Mouse (Mus musculus) limb, embryonic 12.5 days (tissue): ENCODE measurements around the gene Syde2. TPM values are rescaled to one million over a fixed set of nuclear protein-coding genes. Genes with fewer than 3 reads are reported as not detected.
A peak's percentile ranks its signal among the peaks of the same experiment; 100 is the strongest.

ENCODE experiments used
- ATAC-seq: fragments of 200-750 bp; cut with Nextera tagmentation; 2 replicates; pipeline ENCODE4 v1.8.0; 2017; ENCODE audit warnings: low read depth, moderate TSS enrichment; ENCODE audit not compliant: insufficient number of reproducible peaks, insufficient read depth, low FRiP score, low TSS enrichment
- H3K27ac ChIP-seq: fragments of 300-500 bp; sonication (generic); 2 replicates; pipeline ENCODE4 v1.5.1; 2016; ENCODE audit warnings: mild to moderate bottlenecking, moderate library complexity
- H3K27me3 ChIP-seq: fragments of 300-500 bp; sonication (generic); 2 replicates; pipeline ENCODE4 v1.6.1; 2016; ENCODE audit warnings: mild to moderate bottlenecking, moderate library complexity
- H3K36me3 ChIP-seq: fragments of 300-500 bp; sonication (generic); 2 replicates; pipeline ENCODE4 v1.6.1; 2016; ENCODE audit warnings: mild to moderate bottlenecking, moderate library complexity
- H3K4me1 ChIP-seq: fragments of 300-500 bp; sonication (generic); replicated peaks from 2 replicates; pipeline ENCODE4 v1.6.1; 2016
- H3K4me2 ChIP-seq: fragments of 300-500 bp; sonication (generic); 2 replicates; pipeline ENCODE4 v1.6.1; 2016; ENCODE audit warnings: mild to moderate bottlenecking, moderate library complexity
- H3K4me3 ChIP-seq: fragments of 300-500 bp; sonication (generic); replicated peaks from 2 replicates; pipeline ENCODE4 v1.5.1; 2016; ENCODE audit warnings: mild to moderate bottlenecking
- H3K9ac ChIP-seq: fragments of 300-500 bp; sonication (generic); replicated peaks from 2 replicates; pipeline ENCODE4 v1.6.1; 2016; ENCODE audit warnings: mild to moderate bottlenecking, moderate library complexity
- H3K9me3 ChIP-seq: fragments of 300-500 bp; sonication (generic); 2 replicates; pipeline ENCODE4 v1.6.1; 2016; ENCODE audit warnings: mild to moderate bottlenecking, moderate library complexity
- WGBS: fragments of 180-500 bp; shearing (Covaris S2); methylation state at CpG from one replicate; pipeline ENCODE4 v1.1.7; 2016; 5-methylcytosine and 5-hydroxymethylcytosine counted together
- polyA plus RNA-seq: library from polyadenylated mRNA; unstranded; fragments of >200 nt; fragmentation: Nextera tagmentation; extraction: Ambion mirVana; gene quantifications from 2 replicates; pipeline ENCODE4 v1.2.1, GENCODE M21; 2016

Syde2 gene
- polyA plus RNA-seq, 1 experiment from 2014 or later, result 2.5 TPM

DNA sequence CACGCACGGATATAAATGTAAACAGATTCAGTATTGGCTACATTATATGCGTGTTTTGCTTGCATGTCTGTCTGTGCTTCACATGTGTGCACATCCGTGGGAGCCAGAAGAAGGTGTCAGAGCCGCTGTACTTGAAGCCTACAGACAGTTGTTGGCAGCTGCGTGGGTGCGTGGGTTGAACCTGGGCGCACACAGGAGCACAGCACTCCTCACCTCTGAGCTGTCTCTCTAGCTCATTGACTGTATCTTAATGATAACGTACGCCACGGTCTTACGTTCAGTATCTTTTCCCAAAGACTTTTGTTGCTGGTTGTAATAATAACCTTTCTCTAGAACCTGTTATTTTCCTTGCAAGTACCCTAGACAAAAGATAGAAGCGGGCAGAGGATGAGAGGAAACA, 29.3 kb downstream of the Syde2 start:
- 96% methylated on average over 13 of the region's 13 CpGs for WGBS
- Histone ChIP-seq H3K4me2 (no peak overlapping the region), H3K36me3 (peaks cover 50% of the 10 kb centered on the region), H3K4me3 (no peak overlapping the region), H3K9ac (no peak overlapping the region), H3K4me1 (no peaks in the 10 kb centered on the region), H3K9me3 (no peaks in the 10 kb centered on the region), H3K27ac (no peak overlapping the region), H3K27me3 (no peaks in the 10 kb centered on the region)
- no peak for ATAC-seq

DNA sequence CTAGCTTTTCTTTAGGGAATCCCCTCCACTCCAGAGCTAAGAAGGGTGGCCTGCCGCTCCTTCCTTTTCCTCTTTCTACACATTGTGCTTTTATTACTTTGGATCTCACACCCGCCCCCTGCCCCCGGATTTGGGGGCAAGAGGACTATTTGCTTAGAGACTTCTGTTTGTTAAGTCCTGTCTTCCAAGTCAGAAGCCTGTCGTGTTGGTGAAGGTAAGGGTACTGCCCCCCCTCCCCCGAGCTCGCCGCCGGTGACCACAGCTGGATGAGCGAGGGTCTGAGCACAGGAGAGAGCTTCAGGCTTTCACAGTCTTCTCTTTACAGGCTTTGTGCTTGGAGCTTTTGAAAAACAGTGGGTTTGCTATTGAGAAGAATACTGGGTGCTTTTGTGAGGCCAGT, 29.9 kb downstream of the Syde2 start:
- Histone ChIP-seq H3K27me3 (no peaks in the 10 kb centered on the region), H3K4me3 (no peak overlapping the region), H3K36me3 (peaks cover 51% of the 10 kb centered on the region), H3K27ac (no peak overlapping the region), H3K9ac (no peak overlapping the region), H3K4me2 (no peak overlapping the region), H3K9me3 (no peaks in the 10 kb centered on the region), H3K4me1 (no peaks in the 10 kb centered on the region)
- no peak for ATAC-seq
- WGBS, result 75% methylated on average over 9 of the region's 9 CpGs

DNA sequence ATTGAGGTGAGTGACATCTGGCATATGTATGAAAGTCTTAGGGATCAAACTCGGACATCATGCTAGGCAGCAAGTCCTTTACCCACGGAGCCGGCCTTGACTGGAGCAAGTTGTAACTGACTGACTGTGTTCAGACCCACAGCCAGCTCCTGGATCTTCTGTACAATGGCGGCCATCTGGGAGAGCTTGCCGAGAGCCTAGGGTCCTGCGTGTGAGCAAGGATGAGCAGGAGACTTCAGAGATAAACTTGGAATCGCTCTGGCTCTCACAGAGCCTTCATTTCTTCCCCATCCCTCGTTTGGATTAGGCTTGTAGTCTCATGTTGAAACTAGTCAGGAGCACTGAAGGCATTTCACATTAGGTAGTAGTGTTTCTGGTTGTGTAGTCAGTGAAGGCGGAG, 34.6 kb downstream of the Syde2 start:
- Histone ChIP-seq H3K36me3 (peaks cover 23% of the 10 kb centered on the region; the same call in 1 of the 2 replicates), H3K4me3 (no peak overlapping the region), H3K9me3 (no peaks in the 10 kb centered on the region), H3K27me3 (no peaks in the 10 kb centered on the region), H3K27ac (no peak overlapping the region), H3K4me1 (peaks cover 2% of the 10 kb centered on the region), H3K4me2 (no peak overlapping the region), H3K9ac (no peak overlapping the region)
- WGBS, result 89% methylated on average over 9 of the region's 9 CpGs
- ATAC-seq, result no peak

DNA sequence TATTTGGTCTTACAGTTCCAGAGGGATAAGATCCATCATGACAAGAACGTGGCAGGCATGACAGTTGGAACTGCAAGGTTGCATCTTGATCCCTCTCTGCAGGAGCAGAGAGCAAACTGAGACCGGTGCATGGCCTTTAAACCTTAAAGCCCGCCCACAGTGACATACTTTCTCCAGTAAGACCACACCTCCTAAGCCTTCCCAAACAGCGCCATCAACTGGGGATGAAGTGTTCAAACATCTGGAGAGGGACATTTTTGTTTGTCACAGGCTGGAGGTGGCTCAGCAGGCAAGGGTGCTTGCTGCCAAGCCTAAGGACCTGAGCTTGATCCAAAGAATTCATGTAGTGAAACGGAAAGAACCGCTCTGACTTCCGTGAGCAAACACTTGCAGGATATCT, 37.1 kb downstream of the Syde2 start:
- Histone ChIP-seq H3K27ac (no peak overlapping the region), H3K4me1 (peaks cover 12% of the 10 kb centered on the region), H3K9me3 (no peaks in the 10 kb centered on the region), H3K4me2 (no peak overlapping the region), H3K9ac (no peak overlapping the region), H3K36me3 (peaks cover 13% of the 10 kb centered on the region; the same call in 1 of the 2 replicates), H3K4me3 (no peak overlapping the region), H3K27me3 (no peaks in the 10 kb centered on the region)
- ATAC-seq, result no peak
- 87% methylated on average over 7 of the region's 7 CpGs for WGBS

DNA sequence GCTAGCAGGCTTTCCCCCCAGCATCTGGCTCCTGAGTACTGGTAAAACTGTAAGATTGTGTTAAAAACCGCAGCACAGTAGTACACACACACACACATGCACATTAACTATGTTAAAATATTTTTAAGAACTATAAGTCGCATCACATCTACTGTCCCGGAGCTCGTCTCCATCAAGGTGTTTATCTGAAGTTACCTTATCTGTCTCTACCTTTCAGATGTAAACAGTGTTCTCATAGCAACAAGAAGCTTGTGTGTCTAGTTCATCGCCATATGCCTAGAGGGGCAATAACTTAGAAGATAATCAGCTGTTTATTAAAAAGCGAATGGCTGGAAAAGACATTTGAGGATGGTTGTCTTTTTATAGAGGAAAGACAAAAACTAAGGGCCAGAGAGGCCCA, 37.8 kb downstream of the Syde2 start:
- Histone ChIP-seq H3K9ac (no peak overlapping the region), H3K4me1 (peaks cover 20% of the 10 kb centered on the region), H3K4me3 (no peak overlapping the region), H3K27me3 (no peaks in the 10 kb centered on the region), H3K27ac (no peak overlapping the region), H3K4me2 (no peak overlapping the region), H3K36me3 (peaks cover 10% of the 10 kb centered on the region; the same call in 1 of the 2 replicates), H3K9me3 (no peaks in the 10 kb centered on the region)
- no peak for ATAC-seq
- WGBS, result 91% methylated on average over 6 of the region's 6 CpGs

DNA sequence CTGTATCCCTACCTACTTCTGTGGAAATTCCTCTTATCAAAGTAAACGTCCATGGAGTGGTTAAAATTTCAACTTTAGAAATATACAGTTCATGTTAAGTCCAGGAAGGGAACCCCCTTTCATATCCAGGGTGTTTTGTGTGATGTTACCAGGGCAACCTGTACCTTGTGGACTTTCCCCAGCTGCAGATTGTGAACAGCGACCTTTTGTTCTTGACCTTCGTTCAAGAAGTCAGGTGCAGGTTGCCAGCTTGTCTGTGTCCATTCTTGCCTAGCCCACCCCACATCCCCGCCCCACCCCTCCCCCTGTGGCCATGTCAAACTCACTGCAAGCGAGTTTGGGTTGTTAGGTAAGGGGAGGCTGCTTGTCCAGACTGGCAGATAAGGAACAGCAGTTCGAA, 39.4 kb downstream of the Syde2 start:
- Histone ChIP-seq H3K4me2 (no peak overlapping the region), H3K4me1 (peaks cover 20% of the 10 kb centered on the region), H3K36me3 (peaks cover 9% of the 10 kb centered on the region; the same call in 1 of the 2 replicates), H3K27ac (0 out of 2 replicates have a peak overlapping the region, but pooled peaks have one; percentile 13), H3K27me3 (no peaks in the 10 kb centered on the region), H3K9ac (no peak overlapping the region), H3K9me3 (no peaks in the 10 kb centered on the region), H3K4me3 (no peak overlapping the region)
- ATAC-seq, result no peak
- 49% methylated on average over 6 of the region's 6 CpGs for WGBS

DNA sequence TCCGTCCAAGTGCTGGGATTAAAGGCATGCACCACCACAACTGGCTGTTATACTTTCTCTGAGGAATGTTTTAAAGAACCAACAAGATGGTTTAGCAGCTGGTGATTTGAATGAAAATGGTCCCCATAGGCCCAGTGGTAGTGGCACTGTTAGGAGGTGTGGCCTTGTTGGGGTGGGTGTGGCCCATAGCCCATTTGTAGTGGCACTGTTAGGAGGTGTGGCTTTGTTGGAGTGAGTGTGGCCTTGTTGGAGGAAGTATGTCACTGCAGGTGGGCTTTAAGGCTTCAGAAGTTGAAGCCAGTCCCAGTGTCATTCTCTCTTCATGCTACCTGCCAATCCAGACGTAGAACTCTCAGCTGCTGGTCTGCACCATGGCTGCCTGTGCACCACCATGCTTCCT, 40.7 kb downstream of the Syde2 start:
- peaks cover 20% of the 10 kb centered on the region for H3K4me1 ChIP-seq
- no peak for ATAC-seq
- H3K27me3 ChIP-seq, result no peaks in the 10 kb centered on the region
- no peak overlapping the region for H3K27ac ChIP-seq
- no peak overlapping the region for H3K9ac ChIP-seq
- 0 out of 2 replicates have a peak, but pooled peaks cover 3% of the 10 kb centered on the region for H3K9me3 ChIP-seq
- peaks cover 6% of the 10 kb centered on the region; the same call in 1 of the 2 replicates for H3K36me3 ChIP-seq
- no peak overlapping the region for H3K4me2 ChIP-seq
- no peak overlapping the region for H3K4me3 ChIP-seq
- 85% methylated on average over 2 of the region's 2 CpGs for WGBS

DNA sequence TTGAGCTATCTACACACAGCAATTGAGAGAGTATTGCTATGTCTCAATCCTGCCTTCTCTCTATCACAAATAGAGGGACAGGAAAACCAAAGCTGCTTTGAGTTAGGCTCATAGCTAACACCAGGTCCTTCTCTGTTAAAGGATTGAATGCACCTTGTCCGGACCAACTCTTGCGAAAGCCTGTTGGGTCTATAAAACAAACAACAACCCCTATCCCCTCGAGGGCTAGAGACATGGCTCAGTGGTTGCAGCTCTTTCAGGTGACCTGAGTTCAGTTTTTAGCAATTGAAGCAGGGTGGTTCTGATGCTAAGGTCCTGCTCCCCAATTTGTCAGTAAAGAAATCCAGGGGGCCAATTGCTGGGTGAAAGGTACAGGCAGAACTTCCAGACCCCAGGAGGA, 41.6 kb downstream of the Syde2 start:
- H3K4me2 ChIP-seq, result no peak overlapping the region
- no peak overlapping the region for H3K27ac ChIP-seq
- WGBS, result 74% methylated on average over 3 of the region's 3 CpGs
- H3K4me1 ChIP-seq, result peaks cover 20% of the 10 kb centered on the region
- H3K36me3 ChIP-seq, result peaks cover 6% of the 10 kb centered on the region; the same call in 1 of the 2 replicates
- ATAC-seq, result no peak
- H3K27me3 ChIP-seq, result no peaks in the 10 kb centered on the region
- no peak overlapping the region for H3K4me3 ChIP-seq
- no peak overlapping the region for H3K9ac ChIP-seq
- H3K9me3 ChIP-seq, result 0 out of 2 replicates have a peak, but pooled peaks cover 3% of the 10 kb centered on the region

DNA sequence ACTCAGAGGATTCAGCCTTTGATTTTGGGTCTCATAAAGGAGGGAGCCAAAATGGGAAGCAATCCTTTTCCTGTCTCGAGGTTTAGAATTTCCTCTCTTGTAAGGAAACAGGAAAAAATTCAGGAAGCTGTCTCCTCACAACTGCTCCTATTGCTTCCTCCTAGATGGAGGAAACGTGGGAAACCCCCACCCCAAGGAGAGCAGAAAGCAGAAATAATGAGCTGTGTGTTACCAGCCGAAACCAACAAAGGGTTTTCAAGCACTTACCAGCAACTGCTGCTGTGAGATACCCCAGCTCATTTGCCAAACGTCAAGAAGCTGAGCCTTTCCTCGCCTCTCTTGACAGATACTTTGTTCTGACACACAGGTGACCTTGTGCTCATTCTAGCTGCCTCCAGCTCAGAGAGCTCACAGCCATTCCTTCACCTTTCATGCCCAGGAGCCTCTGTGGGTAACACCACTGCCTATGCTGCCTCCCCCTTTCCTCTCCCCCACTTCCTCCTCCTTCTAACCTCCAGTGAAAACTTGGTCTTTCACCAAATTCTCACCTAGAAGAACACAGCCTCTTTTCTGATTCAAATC, 42.7 kb downstream of the Syde2 start:
- Histone ChIP-seq H3K4me3 (no peak overlapping the region), H3K36me3 (no peaks in the 10 kb centered on the region), H3K27me3 (no peaks in the 10 kb centered on the region), H3K9ac (no peak overlapping the region), H3K27ac (peak overlapping the region; percentile 14; the same call in 1 of the 2 replicates), H3K9me3 (0 out of 2 replicates have a peak, but pooled peaks cover 3% of the 10 kb centered on the region), H3K4me1 (peaks cover 20% of the 10 kb centered on the region), H3K4me2 (no peak overlapping the region)
- WGBS, result 27% methylated on average over 5 of the region's 5 CpGs
- ATAC-seq, result no peak

DNA sequence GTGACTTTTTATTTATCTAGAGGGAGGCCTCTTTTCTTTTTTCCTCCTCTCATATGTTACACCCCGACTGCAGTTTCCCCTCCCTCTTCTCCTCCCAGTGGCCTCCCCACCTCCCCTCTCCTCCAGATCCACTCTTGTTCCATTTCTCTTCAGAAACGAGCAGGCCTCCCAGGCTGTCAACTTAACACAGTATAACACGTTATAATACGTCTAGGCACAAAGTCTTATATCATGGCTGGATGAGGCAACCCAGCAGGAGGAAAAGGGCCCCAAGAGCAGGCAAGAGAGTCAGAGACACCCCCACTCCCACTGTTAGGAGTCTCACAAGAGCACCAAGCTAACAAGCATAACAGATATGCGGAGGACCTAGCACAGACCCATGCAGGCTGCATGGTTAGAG, 45.3 kb downstream of the Syde2 start:
- Histone ChIP-seq H3K27ac (no peak overlapping the region), H3K27me3 (no peaks in the 10 kb centered on the region), H3K36me3 (no peaks in the 10 kb centered on the region), H3K4me2 (no peak overlapping the region), H3K4me1 (peaks cover 11% of the 10 kb centered on the region; the same call in 1 of the 2 replicates), H3K9ac (no peak overlapping the region), H3K4me3 (no peak overlapping the region), H3K9me3 (0 out of 2 replicates have a peak, but pooled peaks cover 3% of the 10 kb centered on the region)
- ATAC-seq, result no peak
- WGBS, result 79% methylated on average over 5 of the region's 5 CpGs

DNA sequence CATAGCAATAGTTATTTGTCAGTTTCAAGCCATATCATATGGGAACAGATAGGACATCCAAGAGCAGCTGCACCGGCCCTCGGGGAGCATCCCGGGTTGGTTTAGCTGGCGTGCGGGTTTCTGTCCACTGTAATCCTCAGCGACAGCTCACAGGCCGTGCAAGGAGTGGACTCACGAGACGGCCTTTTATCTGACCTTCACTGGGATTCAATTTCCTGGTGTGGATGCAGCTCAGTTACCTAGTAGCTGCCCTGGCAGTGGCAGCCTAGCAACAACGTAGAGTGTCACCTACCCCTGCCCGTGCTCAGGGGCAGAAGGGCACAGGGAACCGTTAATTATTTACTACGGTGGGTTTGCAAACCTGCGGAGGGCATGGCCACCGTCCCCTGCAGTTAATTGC, 50.2 kb downstream of the Syde2 start:
- Histone ChIP-seq H3K27me3 (no peaks in the 10 kb centered on the region; the same call in 1 of the 2 replicates), H3K9ac (no peak overlapping the region), H3K36me3 (no peaks in the 10 kb centered on the region), H3K4me3 (no peak overlapping the region), H3K27ac (no peak overlapping the region), H3K4me1 (no peaks in the 10 kb centered on the region), H3K9me3 (0 out of 2 replicates have a peak, but pooled peaks cover 3% of the 10 kb centered on the region), H3K4me2 (no peak overlapping the region)
- WGBS, result 61% methylated on average over 15 of the region's 15 CpGs
- no peak for ATAC-seq
